Mouse (Mus musculus): ENCODE measurements around the gene Kti12.
A peak's percentile ranks its signal among the peaks of the same experiment; 100 is the strongest.

The Kti12 gene

DNA sequence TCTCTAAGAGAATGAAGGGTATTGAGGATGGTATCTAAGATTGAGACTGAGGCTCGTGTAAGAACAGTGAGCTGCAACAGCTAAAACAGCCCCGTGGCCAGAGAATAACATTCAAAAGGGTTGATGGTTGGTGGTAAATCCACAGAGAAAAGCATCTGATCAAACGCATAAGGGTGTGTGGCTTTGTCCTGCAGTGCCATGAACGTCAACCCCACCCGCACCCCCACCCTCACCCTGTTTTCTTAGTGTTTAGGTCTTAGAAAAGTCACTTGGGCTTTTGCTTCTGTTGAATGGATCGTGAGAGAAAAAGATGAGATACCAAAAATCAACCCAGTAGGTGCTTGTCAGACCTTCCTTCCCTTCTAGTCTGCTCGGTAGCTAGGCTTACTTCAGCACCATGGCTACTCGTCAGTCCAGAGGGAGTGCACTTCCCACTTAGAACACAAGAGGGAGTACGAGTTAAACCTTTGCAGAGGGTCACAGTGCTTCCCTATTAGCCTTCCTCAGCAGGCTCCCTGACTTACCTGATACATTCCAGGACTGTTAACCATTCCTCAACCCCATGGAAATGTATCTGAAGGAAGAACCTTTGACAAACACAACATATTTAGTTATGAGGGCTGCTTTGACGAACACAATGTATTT is 22.3 kb downstream of the Kti12 start:
- DNase-seq (ENCODE audit: low spot score): peak; percentile 96

DNA sequence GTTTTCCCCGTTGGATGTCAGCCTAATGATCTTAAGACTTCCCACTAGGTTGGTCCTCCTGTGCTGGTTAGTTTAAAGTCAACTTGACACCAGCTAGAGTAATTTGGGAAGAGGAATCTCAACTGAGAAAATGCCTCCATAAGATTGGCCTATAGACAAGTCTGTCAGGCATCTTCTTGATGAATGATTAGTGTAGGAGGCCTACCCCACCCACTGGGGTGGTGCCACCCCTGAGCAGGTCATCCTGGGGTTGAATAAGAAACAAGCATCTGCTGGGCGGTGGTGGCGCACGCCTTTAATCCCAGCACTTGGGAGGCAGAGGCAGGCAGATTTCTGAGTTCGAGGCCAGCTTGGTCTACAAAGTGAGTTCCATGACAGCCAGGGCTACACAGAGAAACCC is 26.2 kb downstream of the Kti12 start:
- no peak for DNase-seq (ENCODE audit: low spot score)

DNA sequence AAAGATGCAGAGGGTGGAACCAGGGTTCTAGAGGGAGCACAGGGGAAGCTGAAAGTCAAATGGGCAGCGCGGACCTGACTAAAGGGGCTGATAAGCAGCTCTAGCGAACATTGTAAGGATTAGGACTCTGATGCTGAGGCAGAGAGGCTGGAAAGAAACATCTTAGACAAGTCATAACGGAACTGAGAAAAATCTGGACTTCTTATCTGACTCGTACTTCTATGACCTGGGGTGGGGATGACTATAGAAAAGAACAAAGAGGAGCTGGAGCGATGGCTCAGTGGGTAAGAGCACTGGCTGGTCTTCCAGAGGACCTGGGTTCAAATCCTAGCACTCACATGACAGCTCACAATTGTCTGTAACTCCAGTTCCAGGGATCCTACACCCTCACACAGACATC is 30.3 kb downstream of the Kti12 start:
- no peak for DNase-seq (ENCODE audit: low spot score)

- DNase-seq (ENCODE audit: low spot score): peak; percentile 86
These were observed 31.6 kb downstream of the Kti12 start, which contains the start of gene Rab3b for GRCm38 (mm10) chr4:108878963-108879822. Gene Rab3b, plus strand, starts transcription at chr4:108879063.

DNA sequence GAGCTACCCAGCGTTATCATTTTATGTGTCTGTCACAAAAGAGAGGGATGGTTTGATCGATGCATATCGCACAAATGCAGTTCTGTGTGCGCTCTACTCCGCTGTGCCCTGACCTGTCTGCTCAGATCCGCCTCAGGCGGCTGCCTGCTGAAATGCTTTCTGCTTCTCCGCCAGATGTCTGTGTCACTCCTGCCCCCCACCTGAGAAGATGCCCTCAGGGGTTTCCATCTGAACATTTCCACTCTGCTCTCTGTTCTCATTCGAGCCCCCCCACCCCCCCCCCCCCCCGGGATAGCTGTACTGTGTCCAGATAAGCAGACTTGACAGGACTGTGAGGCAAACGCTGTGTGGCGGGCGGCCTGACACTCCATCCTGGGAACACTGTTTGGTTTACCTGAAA is 36.2 kb downstream of the Kti12 start:
- peak; percentile 15 for DNase-seq (ENCODE audit: low spot score)

- no peak for DNase-seq (ENCODE audit: low spot score)
These were observed 39.9 kb downstream of the Kti12 start for GRCm38 (mm10) chr4:108887456-108887855.

DNA sequence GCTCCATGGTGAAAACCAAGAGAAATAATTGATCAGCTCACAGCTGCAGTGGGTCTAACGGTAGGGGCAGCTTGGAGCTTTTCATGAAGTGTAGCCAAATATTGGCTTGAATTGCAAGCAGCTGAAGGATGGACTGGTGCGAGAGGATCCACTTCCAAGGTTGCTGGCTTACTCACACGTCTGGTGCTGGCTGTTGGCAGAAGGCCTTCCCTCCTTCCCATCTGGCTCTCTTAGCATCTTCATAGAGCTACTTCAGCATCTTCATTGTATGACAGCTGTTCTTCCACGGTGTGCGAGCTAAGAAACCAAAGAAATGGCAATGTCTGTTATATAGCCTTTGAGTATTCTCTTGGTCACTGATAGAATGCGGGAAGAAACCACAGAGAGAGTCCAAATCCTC is 43.3 kb downstream of the Kti12 start:
- no peak for DNase-seq (ENCODE audit: low spot score)

Measured in embryo, embryonic 10.5 days (tissue).